Mouse (Mus musculus) forebrain, embryonic 11.5 days (tissue): Measurements from ENCODE around the gene Lsm4. TPM values are rescaled to one million over a fixed set of nuclear protein-coding genes. Genes with fewer than 3 reads are reported as not detected.

Source experiments
- ATAC-seq: fragments of 200-750 bp; cut with Nextera tagmentation; replicated peaks from 2 replicates; pipeline ENCODE4 v1.8.0; 2017; ENCODE audit warnings: moderate TSS enrichment; ENCODE audit not compliant: low FRiP score
- DNase-seq: peaks from one replicate; pipeline ENCODE4 v3.0.0-alpha.2; 2017; ENCODE audit warnings: low spot score
- H3K27ac ChIP-seq: fragments of 300-500 bp; sonication (generic); 2 replicates; pipeline ENCODE4 v1.5.1; 2014; ENCODE audit warnings: low read depth, low read length
- H3K27me3 ChIP-seq: fragments of 300-500 bp; sonication (generic); 2 replicates; pipeline ENCODE4 v1.6.1; 2014; ENCODE audit warnings: mild to moderate bottlenecking, low read length, mixed read lengths; ENCODE audit not compliant: control insufficient read depth, insufficient read depth
- H3K36me3 ChIP-seq: fragments of 300-500 bp; sonication (generic); 2 replicates; pipeline ENCODE4 v1.6.1; 2014; ENCODE audit warnings: mild to moderate bottlenecking, low read length, moderate library complexity, mixed read lengths; ENCODE audit not compliant: control insufficient read depth, insufficient read depth
- H3K4me1 ChIP-seq: fragments of 300-500 bp; sonication (generic); replicated peaks from 2 replicates; pipeline ENCODE4 v1.6.1; 2014; ENCODE audit warnings: low read length, mixed read lengths; ENCODE audit not compliant: control insufficient read depth, insufficient read depth
- H3K4me2 ChIP-seq: fragments of 300-500 bp; sonication (generic); 2 replicates; pipeline ENCODE4 v1.6.1; 2014; ENCODE audit warnings: low read depth, mild to moderate bottlenecking, low read length, moderate library complexity, mixed read lengths; ENCODE audit not compliant: severe bottlenecking
- H3K4me3 ChIP-seq: fragments of 300-500 bp; sonication (generic); 2 replicates; pipeline ENCODE4 v1.5.1; 2014; ENCODE audit warnings: low read depth, low read length
- H3K9ac ChIP-seq: fragments of 300-500 bp; sonication (generic); 2 replicates; pipeline ENCODE4 v1.6.1; 2014; ENCODE audit warnings: low read length
- H3K9me3 ChIP-seq: fragments of 300-500 bp; sonication (generic); 2 replicates; pipeline ENCODE4 v1.6.1; 2016; ENCODE audit warnings: low read length, mixed read lengths; ENCODE audit not compliant: control insufficient read depth
- WGBS: fragments of 180-500 bp; shearing (Covaris S2); extraction: QIAGEN DNeasy Blood & Tissue Kit; methylation state at CpG from one replicate; pipeline ENCODE4 v1.1.7; 2014; 5-methylcytosine and 5-hydroxymethylcytosine counted together
- polyA plus RNA-seq: library from polyadenylated mRNA; unstranded; fragments of >200 nt; fragmentation: Nextera tagmentation; extraction: Ambion mirVana; gene quantifications from 2 replicates; pipeline ENCODE4 v1.2.1, GENCODE M21; 2014

Gene Lsm4
- polyA plus RNA-seq, 1 experiment from 2014 or later, result 318 TPM

GRCm38 (mm10) chr8:70716521-70717400 is 43.7 kb downstream of the Lsm4 start:
- H3K4me1 ChIP-seq, result no peaks in the 10 kb centered on the region
- H3K9ac ChIP-seq, result no peak overlapping the region
- no peak overlapping the region for H3K4me2 ChIP-seq
- H3K27ac ChIP-seq, result no peak overlapping the region
- no peak for ATAC-seq
- no peak overlapping the region for H3K4me3 ChIP-seq
- H3K27me3 ChIP-seq, result no peaks in the 10 kb centered on the region
- WGBS, result 87% methylated on average over 40 of the region's 40 CpGs
- no peaks in the 10 kb centered on the region for H3K36me3 ChIP-seq
- DNase-seq, result no peak
- H3K9me3 ChIP-seq, result no peaks in the 10 kb centered on the region

GRCm38 (mm10) chr8:70718297-70718696 is 45.2 kb downstream of the Lsm4 start, which contains the start of gene Gm3336:
Gene Gm3336, plus strand, starts transcription at chr8:70718543.
- no peaks in the 10 kb centered on the region for H3K4me1 ChIP-seq
- no peak within 1 kb of the TSS for H3K27ac ChIP-seq
- H3K9ac ChIP-seq, result no peak within 1 kb of the TSS; the same call in 1 of the 2 replicates
- peak; percentile 80 for DNase-seq
- H3K9me3 ChIP-seq, result no peaks in the 10 kb centered on the region
- no peaks in the 10 kb centered on the region for H3K27me3 ChIP-seq
- ATAC-seq, result peak; percentile 45; the same call in 1 of the 2 replicates
- H3K36me3 ChIP-seq, result no peaks in the 10 kb centered on the region
- no peak within 1 kb of the TSS for H3K4me3 ChIP-seq
- H3K4me2 ChIP-seq, result no peak within 1 kb of the TSS
- WGBS, result 1% methylated on average over 19 of the region's 19 CpGs

- ATAC-seq (no peak), DNase-seq (no peak)
- H3K4me2 ChIP-seq, result no peak overlapping the region
- no peaks in the 10 kb centered on the region for H3K36me3 ChIP-seq
- H3K9me3 ChIP-seq, result no peaks in the 10 kb centered on the region
- WGBS, result 76% methylated on average over 9 of the region's 9 CpGs
- H3K27me3 ChIP-seq, result no peaks in the 10 kb centered on the region
- no peak overlapping the region for H3K4me3 ChIP-seq
- no peak overlapping the region for H3K9ac ChIP-seq
- no peaks in the 10 kb centered on the region for H3K4me1 ChIP-seq
- H3K27ac ChIP-seq, result no peak overlapping the region
These were observed 46.8 kb downstream of the Lsm4 start for GRCm38 (mm10) chr8:70719796-70720270.

GRCm38 (mm10) chr8:70720739-70721138 is 47.7 kb downstream of the Lsm4 start:
- Histone ChIP-seq H3K4me2 (no peak overlapping the region), H3K4me1 (no peaks in the 10 kb centered on the region), H3K9ac (no peak overlapping the region), H3K36me3 (no peaks in the 10 kb centered on the region), H3K9me3 (no peaks in the 10 kb centered on the region), H3K27ac (no peak overlapping the region), H3K4me3 (no peak overlapping the region), H3K27me3 (no peaks in the 10 kb centered on the region)
- DNase-seq, result peak; percentile 87
- 8% methylated on average over 3 of the region's 3 CpGs for WGBS
- peak; percentile 69; the same call in 1 of the 2 replicates for ATAC-seq

GRCm38 (mm10) chr8:70721601-70722000 is 48.6 kb downstream of the Lsm4 start:
- Histone ChIP-seq H3K36me3 (no peaks in the 10 kb centered on the region), H3K4me2 (no peak overlapping the region), H3K9ac (no peak overlapping the region), H3K4me3 (no peak overlapping the region), H3K27me3 (no peaks in the 10 kb centered on the region), H3K4me1 (no peaks in the 10 kb centered on the region), H3K9me3 (no peaks in the 10 kb centered on the region), H3K27ac (no peak overlapping the region)
- no peak for ATAC-seq
- 86% methylated on average over 8 of the region's 8 CpGs for WGBS
- peak; percentile 51 for DNase-seq

- Histone ChIP-seq H3K4me2 (no peak within 1 kb of the TSS), H3K27me3 (peaks cover 3% of the 10 kb centered on the region), H3K27ac (no peak within 1 kb of the TSS), H3K4me1 (no peaks in the 10 kb centered on the region), H3K36me3 (no peaks in the 10 kb centered on the region), H3K4me3 (no peak within 1 kb of the TSS), H3K9me3 (no peaks in the 10 kb centered on the region), H3K9ac (no peak within 1 kb of the TSS)
- 75% methylated on average over 7 of the region's 7 CpGs for WGBS
- DNase-seq, result no peak
- no peak for ATAC-seq
These were observed 50.6 kb downstream of the Lsm4 start, which contains the start of gene Pde4c for GRCm38 (mm10) chr8:70723486-70724210. Gene Pde4c, plus strand, starts transcription at chr8:70723720.

- no peaks in the 10 kb centered on the region for H3K9me3 ChIP-seq
- H3K27ac ChIP-seq, result no peak overlapping the region
- no peak for DNase-seq
- H3K27me3 ChIP-seq, result peaks cover 6% of the 10 kb centered on the region
- no peak overlapping the region for H3K9ac ChIP-seq
- WGBS, result 78% methylated on average over 12 of the region's 12 CpGs
- no peak overlapping the region for H3K4me3 ChIP-seq
- no peak for ATAC-seq
- H3K4me1 ChIP-seq, result no peaks in the 10 kb centered on the region
- no peaks in the 10 kb centered on the region for H3K36me3 ChIP-seq
- no peak overlapping the region for H3K4me2 ChIP-seq
These were observed 51.2 kb downstream of the Lsm4 start for GRCm38 (mm10) chr8:70724216-70724615.

GRCm38 (mm10) chr8:70725792-70726447 is 52.9 kb downstream of the Lsm4 start:
- H3K27ac ChIP-seq, result no peak overlapping the region
- H3K36me3 ChIP-seq, result no peaks in the 10 kb centered on the region
- WGBS, result 29% methylated on average over 14 of the region's 14 CpGs
- no peak overlapping the region for H3K4me3 ChIP-seq
- DNase-seq (no peak), ATAC-seq (no peak)
- no peak overlapping the region for H3K9ac ChIP-seq
- no peak overlapping the region for H3K4me2 ChIP-seq
- H3K27me3 ChIP-seq, result peaks cover 18% of the 10 kb centered on the region
- H3K9me3 ChIP-seq, result no peaks in the 10 kb centered on the region
- H3K4me1 ChIP-seq, result no peaks in the 10 kb centered on the region
